11 mouse cellular contexts compared by ENCODE assay signal in genomic region chr1:184998161-184998560, GRCm38 (mm10). TPM values are rescaled to one million over a fixed set of nuclear protein-coding genes. Genes with fewer than 3 reads are reported as not detected.
A peak's percentile ranks its signal among the peaks of the same experiment; 100 is the strongest.
DNase-seq lines count a peak whose midpoint lies in the region; ATAC-seq lines count a peak whose summit lies in the region.
"Had no signal": no experiment of that assay in that cellular context is flagged by ENCODE, and none has a peak within 500 bp of the region (broad histone marks: within the 10 kb centered on the region; RNA-seq: fewer than 3 reads in every experiment).

No protein-coding gene starts in this region.

- H3K36me3 ChIP-seq in kidney, embryonic 15.5 days: no peaks in the 10 kb centered on the region
- no peaks in the 10 kb centered on the region for H3K36me3 ChIP-seq in embryonic facial prominence, embryonic 13.5 days
- H3K36me3 ChIP-seq in hindbrain, embryonic 10.5 days: no peaks in the 10 kb centered on the region
- H3K36me3 ChIP-seq in midbrain, embryonic 13.5 days: no peaks in the 10 kb centered on the region
- H3K36me3 ChIP-seq: liver, embryonic 12.5 days had no signal

- H3K4me1 ChIP-seq in kidney, embryonic 15.5 days: peaks cover 24% of the 10 kb centered on the region
- peaks cover 28% of the 10 kb centered on the region for H3K4me1 ChIP-seq in embryonic facial prominence, embryonic 13.5 days
- peaks cover 36% of the 10 kb centered on the region for H3K4me1 ChIP-seq in hindbrain, embryonic 10.5 days (replicated peaks)
- peaks cover 41% of the 10 kb centered on the region for H3K4me1 ChIP-seq in midbrain, embryonic 13.5 days (replicated peaks)

- peak overlapping the region; percentile 72 for H3K4me2 ChIP-seq in kidney, embryonic 15.5 days
- H3K4me2 ChIP-seq in embryonic facial prominence, embryonic 13.5 days: peak overlapping the region; percentile 75
- H3K4me2 ChIP-seq in midbrain, embryonic 13.5 days (replicated peaks): peak overlapping the region; percentile 79

- no peak for ATAC-seq in kidney, embryonic 15.5 days (replicated peaks; ENCODE audit: low FRiP score)
- ATAC-seq in embryonic facial prominence, embryonic 13.5 days (ENCODE audit: insufficient number of reproducible peaks, insufficient read depth, low FRiP score, low TSS enrichment, low read depth): no peak
- no peak for ATAC-seq in midbrain, embryonic 13.5 days
- ATAC-seq: liver, embryonic 12.5 days had no signal

- H3K4me3 ChIP-seq in kidney, embryonic 15.5 days (replicated peaks): peak overlapping the region; percentile 65
- peak overlapping the region; percentile 88 for H3K4me3 ChIP-seq in embryonic facial prominence, embryonic 13.5 days
- peak overlapping the region; percentile 89 for H3K4me3 ChIP-seq in hindbrain, embryonic 10.5 days
- H3K4me3 ChIP-seq in midbrain, embryonic 13.5 days (replicated peaks): peak overlapping the region; percentile 81

- H3K9ac ChIP-seq in kidney, embryonic 15.5 days: no peak overlapping the region
- H3K9ac ChIP-seq in embryonic facial prominence, embryonic 13.5 days: peak overlapping the region; percentile 44; the same call in 1 of the 2 replicates
- peak overlapping the region; percentile 97 for H3K9ac ChIP-seq in midbrain, embryonic 13.5 days (replicated peaks)

- DNase-seq in kidney, adult 8-10 months: no peak
- peak; percentile 14 for DNase-seq in hindbrain, embryonic 10.5 days (ENCODE audit: low spot score)
- no peak for DNase-seq in natural killer cell, adult 2 months (ENCODE audit: low spot score in 2 of 2)
- no peak for DNase-seq in left cerebral cortex, adult 18-20 months (ENCODE audit: low spot score in 2 of 2)
- DNase-seq: cerebellum, adult 11-12 months; right cerebral cortex, adult 18-20 months had no signal

- no peaks in the 10 kb centered on the region for H3K9me3 ChIP-seq in kidney, embryonic 15.5 days (replicated peaks)
- no peaks in the 10 kb centered on the region for H3K9me3 ChIP-seq in embryonic facial prominence, embryonic 13.5 days
- no peaks in the 10 kb centered on the region for H3K9me3 ChIP-seq in hindbrain, embryonic 10.5 days
- no peaks in the 10 kb centered on the region for H3K9me3 ChIP-seq in midbrain, embryonic 13.5 days
- H3K9me3 ChIP-seq: liver, embryonic 12.5 days had no signal

- peaks cover 13% of the 10 kb centered on the region for H3K27me3 ChIP-seq in kidney, embryonic 15.5 days
- H3K27me3 ChIP-seq in embryonic facial prominence, embryonic 13.5 days: no peaks in the 10 kb centered on the region
- peaks cover 14% of the 10 kb centered on the region for H3K27me3 ChIP-seq in hindbrain, embryonic 10.5 days (ENCODE audit: insufficient read depth, poor library complexity, severe bottlenecking)
- no peaks in the 10 kb centered on the region for H3K27me3 ChIP-seq in midbrain, embryonic 13.5 days

- no peak overlapping the region for H3K27ac ChIP-seq in kidney, embryonic 15.5 days
- H3K27ac ChIP-seq in embryonic facial prominence, embryonic 13.5 days: no peak overlapping the region
- H3K27ac ChIP-seq in hindbrain, embryonic 10.5 days: peak overlapping the region; percentile 53
- peak overlapping the region; percentile 94 for H3K27ac ChIP-seq in midbrain, embryonic 13.5 days
- H3K27ac ChIP-seq: liver, embryonic 12.5 days had no signal

- WGBS in kidney, embryonic 15.5 days: 55% methylated on average over 9 of the region's 9 CpGs
- WGBS in embryonic facial prominence, embryonic 13.5 days: 33% methylated on average over 9 of the region's 9 CpGs
- WGBS in hindbrain, embryonic 10.5 days: 30% methylated on average over 9 of the region's 9 CpGs
- WGBS in midbrain, embryonic 13.5 days: 23% methylated on average over 9 of the region's 9 CpGs

RNA-seq across cellular contexts. Expression of gene Mark1, which starts 1.2 kb away (rescaled TPM):
- 1.7 and 2.0 TPM in 2 replicates for polyA plus RNA-seq in kidney, embryonic 15.5 days (2015; fragmentation: Nextera tagmentation; extraction: Ambion mirVana)
- 4.5 and 6.3 TPM in 2 replicates for polyA plus RNA-seq in embryonic facial prominence, embryonic 13.5 days (2015; fragmentation: Nextera tagmentation; extraction: Ambion mirVana)
- 2.8 and 3.8 TPM in 2 replicates for polyA plus RNA-seq in hindbrain, embryonic 10.5 days (2016; fragmentation: Nextera tagmentation; extraction: Ambion mirVana)
- polyA plus RNA-seq in midbrain, embryonic 13.5 days (2015; fragmentation: Nextera tagmentation; extraction: Ambion mirVana): 13.0 TPM in 2 replicates
- total RNA-seq in left cerebral cortex, adult 18-20 months (2021): 10 to 100 TPM; 80.9 to 92.4 TPM
- total RNA-seq: MEL had no signal

Comparison
In these comparisons a context has a peak if more than half of its experiments do, and no peak if none do; other contexts are left out.
1. H3K27ac ChIP-seq: peak in hindbrain, embryonic 10.5 days (single experiment) and midbrain, embryonic 13.5 days (single experiment); none in kidney, embryonic 15.5 days (single experiment) and embryonic facial prominence, embryonic 13.5 days (single experiment).
2. Peak in every context shown above with its lines, with median percentiles within 50 percentile points of each other: H3K4me2 ChIP-seq and H3K4me3 ChIP-seq.